Mouse (Mus musculus) embryonic facial prominence, embryonic 14.5 days (tissue): ENCODE data around the gene Gm7030. TPM values are rescaled to one million over a fixed set of nuclear protein-coding genes. Genes with fewer than 3 reads are reported as not detected.
A peak's percentile ranks its signal among the peaks of the same experiment; 100 is the strongest.
"Not testable (repeated sequence)": the region's sequence is repeated elsewhere in the genome, so short reads cannot be mapped to it uniquely, and the experiment has no call there.

Experiments
- ATAC-seq: fragments of 200-750 bp; cut with Nextera tagmentation; 2 replicates; pipeline ENCODE4 v1.8.0; 2017; ENCODE audit warnings: low read depth, moderate number of reproducible peaks, moderate TSS enrichment
- DNase-seq: peaks from one replicate; pipeline ENCODE4 v3.0.0-alpha.2; 2015; ENCODE audit warnings: low spot score
- H3K27ac ChIP-seq: fragments of 300-500 bp; sonication (generic); replicated peaks from 2 replicates; pipeline ENCODE4 v1.5.1; 2014; ENCODE audit warnings: low read depth, mild to moderate bottlenecking, low read length, moderate library complexity
- H3K27me3 ChIP-seq: fragments of 300-500 bp; sonication (generic); replicated peaks from 2 replicates; pipeline ENCODE4 v1.6.1; 2014; ENCODE audit warnings: low read length; ENCODE audit not compliant: control insufficient read depth, insufficient read depth
- H3K36me3 ChIP-seq: fragments of 300-500 bp; sonication (generic); 2 replicates; pipeline ENCODE4 v1.6.1; 2014; ENCODE audit warnings: low read length, mixed read lengths; ENCODE audit not compliant: control insufficient read depth, insufficient read depth
- H3K4me1 ChIP-seq: fragments of 300-500 bp; sonication (generic); 2 replicates; pipeline ENCODE4 v1.6.1; 2014; ENCODE audit warnings: antibody characterized with exemption, low read length; ENCODE audit not compliant: control insufficient read depth, insufficient read depth
- H3K4me2 ChIP-seq: fragments of 300-500 bp; sonication (generic); 2 replicates; pipeline ENCODE4 v1.6.1; 2014; ENCODE audit warnings: low read depth, mild to moderate bottlenecking, low read length, moderate library complexity, mixed read lengths
- H3K4me3 ChIP-seq: fragments of 300-500 bp; sonication (generic); 2 replicates; pipeline ENCODE4 v1.5.1; 2014; ENCODE audit warnings: low read depth, mild to moderate bottlenecking, low read length
- H3K9ac ChIP-seq: fragments of 300-500 bp; sonication (generic); 2 replicates; pipeline ENCODE4 v1.6.1; 2014; ENCODE audit warnings: low read depth, mild to moderate bottlenecking, low read length, moderate library complexity, mixed read lengths
- H3K9me3 ChIP-seq: fragments of 300-500 bp; sonication (generic); 2 replicates; pipeline ENCODE4 v1.6.1; 2016; ENCODE audit warnings: low read length; ENCODE audit not compliant: control insufficient read depth
- WGBS: fragments of 180-500 bp; shearing (Covaris S2); extraction: QIAGEN DNeasy Blood & Tissue Kit; methylation state at CpG from one replicate; pipeline ENCODE4 v1.1.7; 2014; 5-methylcytosine and 5-hydroxymethylcytosine counted together
- polyA plus RNA-seq: library from polyadenylated mRNA; unstranded; fragments of >200 nt; fragmentation: Nextera tagmentation; extraction: Ambion mirVana; gene quantifications from 2 replicates; pipeline ENCODE4 v1.2.1, GENCODE M21; 2014

Gm7030 gene
- not detected in 2 replicates for polyA plus RNA-seq

DNA sequence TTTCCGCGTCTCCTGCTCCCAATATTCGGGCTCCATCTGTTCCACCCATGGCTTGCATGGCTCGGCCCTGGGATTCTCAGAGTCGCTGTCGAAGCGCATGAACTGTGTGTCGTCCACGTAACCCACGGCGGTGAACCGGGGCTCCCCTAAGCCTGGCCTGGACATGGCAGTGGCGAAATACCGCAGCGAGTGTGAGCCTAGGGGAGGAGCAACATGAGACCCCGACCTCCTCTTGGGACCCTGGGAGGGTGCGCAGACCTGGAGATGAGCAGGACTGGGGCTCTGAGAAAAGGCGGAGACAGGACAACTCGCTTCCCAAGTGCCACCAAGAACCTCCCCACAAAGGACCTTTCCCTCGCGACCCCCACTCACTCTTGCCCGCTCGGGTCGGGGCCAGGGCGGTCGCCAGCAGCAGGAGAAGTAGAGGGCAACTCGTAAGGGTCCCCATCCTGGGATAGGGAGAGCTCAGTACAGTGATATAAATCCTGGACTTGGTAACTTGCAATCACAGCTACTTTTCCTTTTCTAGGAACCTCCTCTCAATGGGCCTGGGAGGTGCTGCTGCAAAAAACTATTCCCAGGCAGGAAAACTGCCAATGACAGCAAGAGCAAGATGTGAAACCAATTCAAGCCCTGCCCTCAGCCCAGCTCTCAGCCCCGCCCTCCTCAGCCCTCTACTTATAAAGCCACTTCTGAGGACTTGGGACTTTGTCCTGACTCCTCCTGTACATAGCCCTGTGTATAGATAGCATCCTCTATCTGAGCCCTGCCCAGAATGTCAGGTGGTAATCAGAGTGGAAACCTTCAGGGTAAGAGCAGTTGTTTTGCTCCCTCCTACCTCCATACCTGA, at the start of gene Gm7030:
Gm7030 (minus strand) TSS at position 458 of the 850 bp plus-strand sequence.
- not testable (repeated sequence) for H3K27ac ChIP-seq, H3K9ac ChIP-seq, ATAC-seq, DNase-seq, H3K4me2 ChIP-seq, H3K36me3 ChIP-seq, H3K4me3 ChIP-seq, H3K4me1 ChIP-seq, H3K9me3 ChIP-seq, H3K27me3 ChIP-seq
- 17% methylated on average over 20 of the region's 28 CpGs for WGBS

DNA sequence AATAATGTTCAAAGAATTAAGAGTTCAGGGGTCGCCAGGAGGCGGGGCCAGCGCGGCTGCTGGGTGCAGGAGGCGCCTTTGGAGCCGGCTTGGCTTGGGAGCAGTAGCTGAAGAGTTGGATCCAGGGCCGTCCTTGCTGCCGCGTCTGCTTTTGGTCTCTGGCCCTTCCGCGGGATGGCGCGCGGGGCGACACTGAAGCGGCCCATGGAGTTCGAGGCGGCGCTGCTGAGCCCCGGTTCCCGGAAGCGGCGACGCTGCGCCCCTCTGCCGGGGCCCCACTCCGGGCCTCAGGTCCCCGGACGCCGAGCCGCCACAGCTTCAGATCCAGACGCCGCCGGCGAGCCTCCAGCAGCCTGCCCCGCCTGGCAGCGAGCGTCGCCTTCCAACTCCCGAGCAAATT, 49.7 kb upstream of the Gm7030 start:
- peak overlapping the region; percentile 60 for H3K4me2 ChIP-seq
- DNase-seq (peak; percentile 11), ATAC-seq (0 out of 2 replicates have a peak, but pooled peaks have one; percentile 41)
- H3K4me1 ChIP-seq, H3K36me3 ChIP-seq, H3K9me3 ChIP-seq, H3K27ac ChIP-seq: not testable (repeated sequence)
- H3K9ac ChIP-seq, result peak overlapping the region; percentile 44; the same call in 1 of the 2 replicates
- 0% methylated on average over 28 of the region's 40 CpGs for WGBS
- peaks cover 12% of the 10 kb centered on the region for H3K27me3 ChIP-seq
- H3K4me3 ChIP-seq, result peak overlapping the region; percentile 36

DNA sequence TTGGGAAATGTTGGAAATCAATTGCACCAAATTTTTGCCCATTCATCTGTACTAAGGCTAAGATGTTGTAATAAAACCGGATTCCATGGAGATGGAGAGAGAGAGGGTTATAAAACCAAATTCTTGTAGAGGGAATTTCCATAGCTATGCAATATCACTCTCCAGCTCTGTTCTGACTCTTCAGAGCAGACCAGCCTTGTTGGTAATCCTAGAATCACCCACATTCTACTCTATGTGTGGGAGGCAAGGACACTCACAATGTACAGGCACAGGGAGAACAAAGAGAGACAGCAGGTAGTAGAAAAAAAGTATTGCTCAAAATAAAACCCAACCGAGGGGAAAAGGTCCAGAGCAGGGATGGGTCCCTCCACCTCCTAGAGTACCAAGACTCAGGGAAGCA, 46.9 kb upstream of the Gm7030 start:
- ATAC-seq, H3K27ac ChIP-seq, H3K36me3 ChIP-seq, H3K4me3 ChIP-seq, H3K9ac ChIP-seq, H3K4me2 ChIP-seq, DNase-seq, H3K9me3 ChIP-seq, H3K27me3 ChIP-seq, H3K4me1 ChIP-seq: not testable (repeated sequence)
- WGBS, result no CpG with 5 or more reads among the region's 2 CpGs

DNA sequence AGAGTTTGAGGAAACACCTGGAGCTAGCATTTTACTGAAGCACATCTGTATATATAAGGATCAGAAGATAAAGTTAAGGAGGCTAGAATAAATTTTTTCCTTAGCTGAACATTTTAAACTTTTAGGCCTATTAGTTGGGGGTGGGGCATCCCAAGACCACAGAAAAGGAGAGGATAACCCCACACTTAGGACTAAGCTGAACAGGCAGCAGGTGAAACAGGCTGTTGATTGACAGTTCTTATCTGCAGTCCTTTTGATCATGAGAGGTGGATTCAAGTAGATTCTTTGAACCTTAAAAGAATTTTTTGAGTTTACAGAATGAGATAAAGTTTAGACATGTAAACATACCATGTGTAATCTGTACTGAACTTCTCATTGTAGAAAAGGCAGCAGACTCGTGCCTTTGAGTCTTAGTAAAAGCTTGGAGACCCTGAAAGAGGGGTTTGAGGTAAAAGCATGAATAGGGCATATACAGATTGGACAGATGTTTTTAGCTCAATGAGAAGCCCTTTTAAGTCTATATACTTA, 41.1 kb upstream of the Gm7030 start:
- Histone ChIP-seq H3K36me3 (no peaks in the 10 kb centered on the region), H3K9ac (no peak overlapping the region), H3K9me3 (no peaks in the 10 kb centered on the region), H3K4me1 (no peaks in the 10 kb centered on the region), H3K4me3 (no peak overlapping the region), H3K27me3 (peaks cover 48% of the 10 kb centered on the region), H3K4me2 (no peak overlapping the region), H3K27ac (no peak overlapping the region)
- DNase-seq, result no peak
- ATAC-seq, result no peak
- WGBS, result 38% methylated on average over 1 of the region's 1 CpGs

DNA sequence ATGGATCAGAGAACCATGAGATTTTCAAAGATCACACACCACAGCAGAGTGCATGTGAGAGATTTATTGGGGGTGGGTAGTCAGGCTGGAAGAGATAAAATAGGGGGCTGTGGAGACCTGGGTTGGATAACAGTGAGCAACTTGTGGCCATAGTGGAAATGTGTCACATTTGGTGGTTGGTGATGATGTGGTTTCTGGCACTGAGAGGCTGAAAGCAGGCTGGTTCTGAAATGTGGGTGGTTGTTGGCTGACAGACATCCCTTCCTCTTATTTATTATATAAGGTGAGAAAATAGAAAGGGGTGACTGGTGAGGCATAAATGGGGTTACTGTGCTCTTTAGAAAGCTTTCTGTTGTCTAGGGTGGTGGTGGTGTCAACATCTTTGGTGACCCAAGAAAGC, 40.5 kb upstream of the Gm7030 start:
- Histone ChIP-seq H3K4me1 (no peaks in the 10 kb centered on the region), H3K9me3 (no peaks in the 10 kb centered on the region), H3K4me3 (no peak overlapping the region), H3K4me2 (no peak overlapping the region), H3K27ac (no peak overlapping the region), H3K9ac (no peak overlapping the region), H3K27me3 (peaks cover 54% of the 10 kb centered on the region), H3K36me3 (no peaks in the 10 kb centered on the region)
- ATAC-seq, result no peak
- DNase-seq, result no peak

DNA sequence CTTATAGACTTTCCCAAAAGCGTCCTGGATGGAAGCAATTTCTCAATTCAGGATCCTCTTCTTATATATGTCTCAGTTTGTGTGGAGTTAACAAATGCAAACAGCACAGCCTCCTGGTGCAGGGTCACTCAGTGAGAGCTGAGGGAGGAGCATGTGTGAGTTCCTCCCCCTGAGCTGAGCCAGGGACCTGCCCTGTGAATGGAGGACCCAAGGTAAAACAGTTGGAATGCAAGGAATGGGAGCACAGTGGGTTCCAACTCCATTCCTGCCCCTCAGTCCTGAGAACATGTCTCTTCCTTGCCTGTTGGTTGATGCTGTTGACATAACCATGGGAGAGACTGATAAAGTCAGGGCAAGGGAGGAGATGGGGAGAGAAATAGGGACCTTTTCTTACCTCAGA, 39.9 kb upstream of the Gm7030 start:
- no CpG with 5 or more reads among the region's 1 CpGs for WGBS
- H3K4me1 ChIP-seq, H3K27ac ChIP-seq, H3K4me3 ChIP-seq, H3K9ac ChIP-seq, H3K9me3 ChIP-seq, H3K36me3 ChIP-seq, DNase-seq, H3K4me2 ChIP-seq, ATAC-seq: not testable (repeated sequence)
- peaks cover 59% of the 10 kb centered on the region for H3K27me3 ChIP-seq

DNA sequence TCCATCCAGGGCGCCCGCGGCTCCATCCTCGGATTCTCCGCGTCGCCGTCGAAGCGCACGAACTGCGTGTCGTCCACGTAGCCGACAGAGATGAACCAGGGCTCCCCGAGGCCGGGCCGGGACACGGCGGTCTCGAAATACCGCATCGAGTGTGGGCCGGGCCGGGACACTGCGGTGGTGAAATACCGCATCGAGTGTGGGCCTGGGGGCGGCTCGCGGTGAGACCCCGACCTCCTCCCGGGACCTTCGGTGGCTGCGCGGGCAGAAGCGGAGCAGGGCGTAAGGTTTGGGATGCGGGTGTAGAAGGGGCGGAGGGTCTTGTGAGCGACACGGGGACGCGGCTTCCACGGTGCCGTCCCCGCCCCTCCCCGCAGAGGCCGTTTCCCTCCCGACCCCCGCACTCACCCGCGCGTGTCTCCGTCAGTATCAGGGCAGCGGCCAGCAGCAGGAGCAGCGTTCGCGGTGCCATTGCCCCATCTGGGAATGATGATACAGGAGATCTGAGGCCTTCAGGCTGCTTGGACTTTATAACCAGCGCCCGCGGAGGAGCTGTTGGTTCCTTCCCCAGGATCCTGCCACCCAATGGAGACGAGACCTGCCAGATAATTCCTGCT, 38.9 kb upstream of the Gm7030 start, which contains the start of gene Gm8909:
Gm8909 (minus strand) TSS at position 499 of the 614 bp plus-strand sequence.
- Histone ChIP-seq H3K9me3 (no peaks in the 10 kb centered on the region), H3K9ac (no peak within 1 kb of the TSS), H3K27ac (no peak within 1 kb of the TSS), H3K4me3 (peak within 1 kb of the TSS; percentile 38), H3K27me3 (peaks cover 63% of the 10 kb centered on the region), H3K36me3 (no peaks in the 10 kb centered on the region), H3K4me1 (no peaks in the 10 kb centered on the region), H3K4me2 (peak within 1 kb of the TSS; percentile 49)
- DNase-seq, result no peak
- WGBS, result under 1% methylated on average over 33 of the region's 63 CpGs
- ATAC-seq, result no peak

DNA sequence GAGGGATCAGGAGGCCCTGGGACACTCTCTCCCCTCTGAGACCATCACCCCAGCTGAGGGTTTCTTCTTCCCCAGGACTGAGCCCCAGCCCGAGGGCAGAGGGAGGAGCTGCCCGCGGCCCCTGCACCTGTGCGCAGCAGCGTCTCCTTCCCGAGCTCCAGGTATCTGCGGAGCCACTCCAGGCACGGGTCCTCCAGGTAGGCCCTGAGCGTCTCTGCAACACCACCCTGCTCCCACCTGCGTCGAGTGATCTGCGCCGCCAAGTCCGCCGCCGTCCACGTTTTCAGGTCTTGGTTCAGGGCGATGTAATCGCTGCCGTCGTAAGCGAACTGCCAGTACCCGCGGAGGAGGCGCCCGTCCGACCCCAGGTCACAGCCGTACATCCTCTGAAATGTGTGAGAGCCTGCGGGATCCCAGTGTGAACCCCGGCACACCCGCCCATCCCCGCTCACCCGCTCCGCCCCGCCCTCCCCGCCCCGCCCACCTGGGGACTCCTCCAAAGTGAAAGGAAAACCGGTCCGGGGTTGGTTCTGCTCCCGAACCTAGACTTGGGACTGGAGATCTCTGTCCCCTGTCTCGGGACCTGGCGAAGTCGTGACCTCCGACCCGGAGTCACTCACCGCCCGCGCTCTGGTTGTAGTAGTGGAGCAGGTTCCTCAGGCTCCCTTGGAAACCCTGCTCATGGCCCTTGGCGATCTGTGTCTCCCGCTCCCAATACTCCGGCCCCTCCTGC, 38.2 kb upstream of the Gm7030 start:
- H3K27me3 ChIP-seq, result peaks cover 67% of the 10 kb centered on the region
- H3K9me3 ChIP-seq, result no peaks in the 10 kb centered on the region
- no peak for DNase-seq
- no peaks in the 10 kb centered on the region for H3K36me3 ChIP-seq
- no peak overlapping the region for H3K9ac ChIP-seq
- WGBS, result 1% methylated on average over 27 of the region's 51 CpGs
- H3K4me1 ChIP-seq, result no peaks in the 10 kb centered on the region
- H3K4me2 ChIP-seq, result peak overlapping the region; percentile 49
- ATAC-seq, result no peak
- H3K27ac ChIP-seq, result no peak overlapping the region
- peak overlapping the region; percentile 38 for H3K4me3 ChIP-seq
